In genomic region chr6:115168921-115169320, GRCm38 (mm10) we compare ENCODE assay signal across 12 mouse cellular contexts. TPM values are rescaled to one million over a fixed set of nuclear protein-coding genes. Genes with fewer than 3 reads are reported as not detected.
A peak's percentile ranks its signal among the peaks of the same experiment; 100 is the strongest.
DNase-seq lines count a peak whose midpoint lies in the region; ATAC-seq and TF ChIP-seq lines count a peak whose summit lies in the region.
"Had no signal": no experiment of that assay in that cellular context is flagged by ENCODE, and none has a peak within 500 bp of the region (broad histone marks: within the 10 kb centered on the region; RNA-seq: fewer than 3 reads in every experiment).

No protein-coding gene starts in this region.

- no peak overlapping the region for H3K4me2 ChIP-seq in forebrain, embryonic 14.5 days (ENCODE audit: low read length)
- H3K4me2 ChIP-seq in forebrain, embryonic 11.5 days (ENCODE audit: low read depth, low read length, severe bottlenecking), result no peak overlapping the region
- H3K4me2 ChIP-seq in forebrain, embryonic 16.5 days (ENCODE audit: low read length), result no peak overlapping the region
- H3K4me2 ChIP-seq: heart, embryonic 13.5 days had no signal

- ATAC-seq in forebrain, embryonic 14.5 days, result peak; percentile 65
- ATAC-seq in forebrain, embryonic 11.5 days (replicated peaks; ENCODE audit: low FRiP score), result no peak
- ATAC-seq in forebrain, embryonic 16.5 days, result no peak; the same call in 1 of the 2 replicates
- ATAC-seq: inflammation-experienced regulatory T-cells, adult 6 months had no signal

- H3K4me1 ChIP-seq in forebrain, embryonic 14.5 days (ENCODE audit: control insufficient read depth, insufficient read depth, low read length), result no peaks in the 10 kb centered on the region
- no peaks in the 10 kb centered on the region for H3K4me1 ChIP-seq in forebrain, embryonic 11.5 days (replicated peaks; ENCODE audit: control insufficient read depth, insufficient read depth, low read length)
- H3K4me1 ChIP-seq in forebrain, embryonic 16.5 days (replicated peaks; ENCODE audit: control insufficient read depth, insufficient read depth, low read length), result peaks cover 17% of the 10 kb centered on the region
- H3K4me1 ChIP-seq: heart, embryonic 13.5 days had no signal

- no peak overlapping the region for H3K9ac ChIP-seq in forebrain, embryonic 14.5 days (ENCODE audit: low read length)
- H3K9ac ChIP-seq in forebrain, embryonic 11.5 days (ENCODE audit: low read length), result no peak overlapping the region
- H3K9ac ChIP-seq in forebrain, embryonic 16.5 days (replicated peaks; ENCODE audit: low read depth, low read length), result no peak overlapping the region
- H3K9ac ChIP-seq: heart, embryonic 13.5 days had no signal

- H3K36me3 ChIP-seq in forebrain, embryonic 14.5 days (ENCODE audit: control insufficient read depth, insufficient read depth, low read length), result no peaks in the 10 kb centered on the region
- H3K36me3 ChIP-seq in forebrain, embryonic 11.5 days (ENCODE audit: control insufficient read depth, insufficient read depth, low read length), result no peaks in the 10 kb centered on the region
- no peaks in the 10 kb centered on the region for H3K36me3 ChIP-seq in forebrain, embryonic 16.5 days (ENCODE audit: control insufficient read depth, insufficient read depth)
- H3K36me3 ChIP-seq: heart, embryonic 13.5 days had no signal

- intact Hi-C loops in left cerebral cortex, adult 2 months (cut with DNase I), result loop anchor here (2.0 to 5.0 kb wide), 2 partner anchors 47 to 104 kb away; no protein-coding TSS in a partner anchor
- intact Hi-C loops in gastrocnemius, postnatal 36 days (cut with DNase I), result no loop called here

- TF ChIP-seq CTCF in left cerebral cortex, adult 2 months (IDR thresholded peaks at IDR 0.05), result no peak

- H3K9me3 ChIP-seq in forebrain, embryonic 14.5 days (replicated peaks; ENCODE audit: control insufficient read depth, low read length), result no peaks in the 10 kb centered on the region
- H3K9me3 ChIP-seq in forebrain, embryonic 11.5 days (ENCODE audit: control insufficient read depth, low read length), result no peaks in the 10 kb centered on the region
- no peaks in the 10 kb centered on the region for H3K9me3 ChIP-seq in forebrain, embryonic 16.5 days (ENCODE audit: control insufficient read depth, low read length)
- H3K9me3 ChIP-seq: heart, embryonic 13.5 days had no signal

- no peak overlapping the region for H3K4me3 ChIP-seq in forebrain, embryonic 14.5 days (ENCODE audit: low read depth, low read length)
- no peak overlapping the region for H3K4me3 ChIP-seq in forebrain, embryonic 11.5 days (ENCODE audit: low read depth, low read length)
- no peak overlapping the region for H3K4me3 ChIP-seq in forebrain, embryonic 16.5 days (replicated peaks; ENCODE audit: low read length)
- H3K4me3 ChIP-seq in left cerebral cortex, adult 2 months, result no peak overlapping the region
- H3K4me3 ChIP-seq: heart, embryonic 13.5 days had no signal

- H3K27ac ChIP-seq in forebrain, embryonic 14.5 days (ENCODE audit: low read depth, low read length), result peak overlapping the region; percentile 46; the same call in 1 of the 2 replicates
- no peak overlapping the region for H3K27ac ChIP-seq in forebrain, embryonic 11.5 days (ENCODE audit: low read depth, low read length)
- H3K27ac ChIP-seq in forebrain, embryonic 16.5 days (ENCODE audit: low read length), result 0 out of 2 replicates have a peak overlapping the region, but pooled peaks have one; percentile 29
- H3K27ac ChIP-seq in left cerebral cortex, adult 2 months, result peak overlapping the region; percentile 69
- H3K27ac ChIP-seq: heart, embryonic 13.5 days had no signal

- 50% methylated on average over 3 of the region's 3 CpGs for WGBS in forebrain, embryonic 14.5 days
- WGBS in forebrain, embryonic 11.5 days, result 69% methylated on average over 3 of the region's 3 CpGs
- WGBS in forebrain, embryonic 16.5 days, result 45% methylated on average over 3 of the region's 3 CpGs

- DNase-seq in forebrain, embryonic 14.5 days (ENCODE audit: low spot score), result peak; percentile 72
- no peak for DNase-seq in forebrain, embryonic 11.5 days (ENCODE audit: low spot score)
- peak; percentile 44 for DNase-seq in adipocyte (ENCODE audit: low spot score)
- DNase-seq in left cerebral cortex, adult 2 months (ENCODE audit: extremely low spot score in 1 of 2, low spot score in 2 of 2), result peak; percentile 55 to 60
- DNase-seq in testis, postnatal 14 days (ENCODE audit: low spot score), result no peak
- DNase-seq in kidney, postnatal 14 days, result no peak
- DNase-seq in gastrocnemius, postnatal 36 days, result no peak
- DNase-seq: liver had no signal

- H3K27me3 ChIP-seq in forebrain, embryonic 14.5 days (replicated peaks; ENCODE audit: control insufficient read depth, insufficient read depth, low read length), result no peaks in the 10 kb centered on the region
- no peaks in the 10 kb centered on the region for H3K27me3 ChIP-seq in forebrain, embryonic 11.5 days (ENCODE audit: control insufficient read depth, insufficient read depth, low read length)
- no peaks in the 10 kb centered on the region for H3K27me3 ChIP-seq in forebrain, embryonic 16.5 days (replicated peaks; ENCODE audit: control insufficient read depth, insufficient read depth, low read length)

RNA-seq across cellular contexts. Expression of gene Syn2, which starts 34.2 kb away (rescaled TPM):
- 23.3 and 31.6 TPM in 2 replicates for polyA plus RNA-seq in forebrain, embryonic 14.5 days (2014; fragmentation: Nextera tagmentation; extraction: Ambion mirVana)
- 1.7 TPM in 2 replicates for polyA plus RNA-seq in forebrain, embryonic 11.5 days (2014; fragmentation: Nextera tagmentation; extraction: Ambion mirVana)
- 34.8 and 37.1 TPM in 2 replicates for polyA plus RNA-seq in forebrain, embryonic 16.5 days (2015; fragmentation: Nextera tagmentation; extraction: Ambion mirVana)
- total RNA-seq in left cerebral cortex, adult 2 months (2021), result 100 to 1,000 TPM; 445 to 453 TPM
- 1 to 10 TPM in 1 of 2 experiments, under 1 TPM in 1; 0.99 to 1.3 TPM for total RNA-seq in gastrocnemius, postnatal 36 days (2021)
- total RNA-seq: neutrophil, adult 5-6 weeks had no signal
- polyA plus RNA-seq: inflammation-experienced regulatory T-cells, adult 6 months had no signal

RNA-seq across cellular contexts. Expression of gene Gm17482, which starts 58.2 kb away (rescaled TPM):
- not detected in 2 replicates for polyA plus RNA-seq in forebrain, embryonic 14.5 days (2014; fragmentation: Nextera tagmentation; extraction: Ambion mirVana)
- not detected in 2 replicates for polyA plus RNA-seq in forebrain, embryonic 11.5 days (2014; fragmentation: Nextera tagmentation; extraction: Ambion mirVana)
- not detected in 2 replicates for polyA plus RNA-seq in forebrain, embryonic 16.5 days (2015; fragmentation: Nextera tagmentation; extraction: Ambion mirVana)
- total RNA-seq in left cerebral cortex, adult 2 months (2021), result not detected
- total RNA-seq in gastrocnemius, postnatal 36 days (2021), result not detected
- total RNA-seq: neutrophil, adult 5-6 weeks had no signal
- polyA plus RNA-seq: heart, embryonic 13.5 days; inflammation-experienced regulatory T-cells, adult 6 months had no signal

Comparison
In these comparisons a context has a peak if more than half of its experiments do, and no peak if none do; other contexts are left out.
1. DNase-seq: peak in forebrain, embryonic 14.5 days (single experiment), adipocyte (single experiment) and left cerebral cortex, adult 2 months (2 of 2); none in forebrain, embryonic 11.5 days (single experiment), testis, postnatal 14 days (single experiment), kidney, postnatal 14 days (single experiment) and gastrocnemius, postnatal 36 days (0 of 2).